Mouse (Mus musculus) myocyte (in vitro differentiated cells): ENCODE results near the gene Atg16l1. TPM values are rescaled to one million over a fixed set of nuclear protein-coding genes. Genes with fewer than 3 reads are reported as not detected.

Experiments used
- H3K27me3 ChIP-seq: one replicate; pipeline ENCODE4 v1.6.1; 2011; ENCODE audit not compliant: control insufficient read depth, insufficient read depth, insufficient read length
- H3K36me3 ChIP-seq: one replicate; pipeline ENCODE4 v1.6.1; 2011; ENCODE audit not compliant: control insufficient read depth, insufficient read depth
- H3K4me2 ChIP-seq: one replicate; pipeline ENCODE4 v1.6.1; 2011; ENCODE audit warnings: low read depth, control low read depth
- H3K4me3 ChIP-seq: one replicate; pipeline ENCODE4 v1.5.1; 2011; ENCODE audit warnings: mild to moderate bottlenecking, control low read depth, moderate library complexity
- H3K79me2 ChIP-seq: one replicate; pipeline ENCODE4 v1.6.1; 2011; ENCODE audit not compliant: control insufficient read depth, insufficient read depth
- H3ac ChIP-seq: one replicate; pipeline ENCODE4 v1.6.1; 2011; ENCODE audit not compliant: control insufficient read depth, insufficient read length
- CEBPB ChIP-seq: IDR thresholded peaks from 2 replicates; pipeline ENCODE4 v1.6.1; 2011; ENCODE audit warnings: mild to moderate bottlenecking, moderate library complexity; ENCODE audit not compliant: poor library complexity, insufficient read depth, severe bottlenecking
- E2F4 ChIP-seq: IDR thresholded peaks from one replicate; pipeline ENCODE4 v1.6.1; 2011; ENCODE audit warnings: mild to moderate bottlenecking, control low read depth, moderate library complexity; ENCODE audit not compliant: insufficient read depth
- MAX ChIP-seq: IDR thresholded peaks from one replicate; pipeline ENCODE4 v1.6.1; 2011; ENCODE audit warnings: low read depth, mild to moderate bottlenecking, control low read depth
- MYOD1 ChIP-seq, 3 experiments: IDR thresholded peaks; one replicate each; pipeline ENCODE4 v1.6.1; 2011; ENCODE audit warnings: control low read depth in 2 of 3, low read depth in 2 of 3, mild to moderate bottlenecking in 2 of 3, moderate library complexity in 1 of 3; ENCODE audit not compliant: insufficient read length in 2 of 3, control insufficient read depth in 1 of 3
- MYOG ChIP-seq, 3 experiments: IDR thresholded peaks; one replicate each; pipeline ENCODE4 v1.6.1; 2011; ENCODE audit warnings: control low read depth in 2 of 3, low read depth in 2 of 3, mild to moderate bottlenecking in 2 of 3; ENCODE audit not compliant: insufficient read length in 2 of 3, control insufficient read depth in 1 of 3, insufficient read depth in 1 of 3
- POLR2A ChIP-seq: IDR thresholded peaks from one replicate; pipeline ENCODE4 v1.6.1; 2011; ENCODE audit warnings: low read depth, mild to moderate bottlenecking, control low read depth, moderate library complexity; ENCODE audit not compliant: insufficient read length
- POLR2AphosphoS2 ChIP-seq: IDR thresholded peaks from one replicate; pipeline ENCODE4 v1.6.1; 2011; ENCODE audit warnings: low read depth, control low read depth; ENCODE audit not compliant: insufficient read length
- REST ChIP-seq: IDR thresholded peaks from one replicate; pipeline ENCODE4 v1.6.1; 2011; ENCODE audit warnings: mild to moderate bottlenecking, control low read depth, moderate library complexity; ENCODE audit not compliant: insufficient read depth, insufficient read length
- SRF ChIP-seq: IDR thresholded peaks from one replicate; pipeline ENCODE4 v1.6.1; 2011; ENCODE audit warnings: low read depth; ENCODE audit not compliant: control insufficient read depth, insufficient read length
- TCF12 ChIP-seq: IDR thresholded peaks from one replicate; pipeline ENCODE4 v1.6.1; 2011; ENCODE audit warnings: mild to moderate bottlenecking, control low read depth; ENCODE audit not compliant: poor library complexity, insufficient read depth, severe bottlenecking
- TCF3 ChIP-seq: IDR thresholded peaks from one replicate; pipeline ENCODE4 v1.6.1; 2011; ENCODE audit warnings: low read depth, control low read depth; ENCODE audit not compliant: insufficient read length
- USF1 ChIP-seq: IDR thresholded peaks from one replicate; pipeline ENCODE4 v1.6.1; 2011; ENCODE audit warnings: low read depth, mild to moderate bottlenecking, control low read depth, moderate library complexity
- polyA plus RNA-seq: library from polyadenylated mRNA; unstranded; fragments of >200 nt; fragmentation: generic; extraction: Trizol; gene quantifications from one replicate; pipeline ENCODE4 v1.2.1, GENCODE M21; 2012; ENCODE audit warnings: missing spikeins

Gene Atg16l1
- polyA plus RNA-seq, 1 experiment = 21.8 TPM

- Histone ChIP-seq H3K79me2 (no peaks in the 10 kb centered on the region), H3K4me3 (no peak overlapping the region), H3ac (no peak overlapping the region), H3K36me3 (no peaks in the 10 kb centered on the region), H3K27me3 (no peaks in the 10 kb centered on the region), H3K4me2 (no peak overlapping the region)
- TF ChIP-seq POLR2A = no peak
- no peak for TF ChIP-seq MYOG (IDR thresholded peaks at IDR 0.05; ENCODE audit: control insufficient read depth in 1 of 3, insufficient read depth in 1 of 3, insufficient read length in 2 of 3, low read depth in 2 of 3)
- no peak for TF ChIP-seq USF1
- TF ChIP-seq TCF12 = no peak
- no peak for TF ChIP-seq CEBPB
- no peak for TF ChIP-seq MYOD1 (IDR thresholded peaks at IDR 0.05; ENCODE audit: control insufficient read depth in 1 of 3, insufficient read length in 2 of 3, low read depth in 2 of 3)
- no peak for TF ChIP-seq MAX
- no peak for TF ChIP-seq SRF
- TF ChIP-seq REST = no peak
- TF ChIP-seq POLR2AphosphoS2 = no peak
- no peak for TF ChIP-seq TCF3
- no peak for TF ChIP-seq E2F4
These were observed 43.6 kb upstream of the Atg16l1 start for GRCm38 (mm10) chr1:87711938-87712613.

GRCm38 (mm10) chr1:87712614-87712971 lies 43.1 kb upstream of the Atg16l1 start:
- Histone ChIP-seq H3K36me3 (no peaks in the 10 kb centered on the region), H3K4me2 (no peak overlapping the region), H3ac (no peak overlapping the region), H3K79me2 (no peaks in the 10 kb centered on the region), H3K4me3 (no peak overlapping the region), H3K27me3 (no peaks in the 10 kb centered on the region)
- TF ChIP-seq POLR2AphosphoS2 = no peak
- no peak for TF ChIP-seq REST
- TF ChIP-seq SRF = no peak
- no peak for TF ChIP-seq MAX
- TF ChIP-seq TCF3 = no peak
- no peak for TF ChIP-seq USF1

GRCm38 (mm10) chr1:87721382-87721781 lies 34.3 kb upstream of the Atg16l1 start:
- Histone ChIP-seq H3K79me2 (no peaks in the 10 kb centered on the region), H3K4me2 (peak overlapping the region; percentile 46), H3ac (no peak overlapping the region), H3K36me3 (no peaks in the 10 kb centered on the region), H3K27me3 (peaks cover 5% of the 10 kb centered on the region), H3K4me3 (no peak overlapping the region)
- TF ChIP-seq USF1 (no peak), SRF (no peak), TCF12 (no peak), MYOG (IDR thresholded peaks at IDR 0.05; ENCODE audit: control insufficient read depth in 1 of 3, insufficient read depth in 1 of 3, insufficient read length in 2 of 3, low read depth in 2 of 3) (no peak), MAX (no peak), CEBPB (no peak), POLR2A (no peak), TCF3 (no peak), POLR2AphosphoS2 (no peak), E2F4 (no peak), MYOD1 (IDR thresholded peaks at IDR 0.05; ENCODE audit: control insufficient read depth in 1 of 3, insufficient read length in 2 of 3, low read depth in 2 of 3) (no peak), REST (no peak)

DNA sequence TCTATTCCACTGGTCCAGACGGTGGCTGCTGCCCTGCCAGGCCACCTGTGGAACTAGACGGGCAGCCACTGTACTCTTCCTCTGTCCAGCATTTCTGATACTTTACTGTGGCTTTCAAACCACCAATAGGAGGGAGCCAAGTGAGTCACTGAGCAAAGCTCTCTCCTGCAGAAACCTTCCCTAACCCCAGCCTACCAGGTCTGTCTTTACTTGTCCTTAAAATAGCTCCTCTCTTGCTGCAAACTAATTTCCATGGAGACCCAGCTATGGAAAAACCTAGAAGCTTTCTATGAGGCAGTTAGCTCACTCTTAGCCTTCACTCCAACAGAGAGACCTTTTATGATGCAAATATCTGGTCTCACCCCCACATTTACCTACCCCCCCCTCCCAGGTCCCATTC lies 33.6 kb upstream of the Atg16l1 start:
- Histone ChIP-seq H3K36me3 (no peaks in the 10 kb centered on the region), H3K79me2 (no peaks in the 10 kb centered on the region), H3K27me3 (peaks cover 5% of the 10 kb centered on the region), H3ac (no peak overlapping the region), H3K4me3 (no peak overlapping the region), H3K4me2 (peak overlapping the region; percentile 46)
- TF ChIP-seq MYOD1 (IDR thresholded peaks at IDR 0.05; ENCODE audit: control insufficient read depth in 1 of 3, insufficient read length in 2 of 3, low read depth in 2 of 3) = no peak
- no peak for TF ChIP-seq SRF
- no peak for TF ChIP-seq USF1
- no peak for TF ChIP-seq POLR2A
- TF ChIP-seq TCF3 = no peak
- no peak for TF ChIP-seq MYOG (IDR thresholded peaks at IDR 0.05; ENCODE audit: control insufficient read depth in 1 of 3, insufficient read depth in 1 of 3, insufficient read length in 2 of 3, low read depth in 2 of 3)
- no peak for TF ChIP-seq REST
- no peak for TF ChIP-seq TCF12
- TF ChIP-seq CEBPB = no peak
- TF ChIP-seq POLR2AphosphoS2 = no peak
- no peak for TF ChIP-seq MAX
- no peak for TF ChIP-seq E2F4

DNA sequence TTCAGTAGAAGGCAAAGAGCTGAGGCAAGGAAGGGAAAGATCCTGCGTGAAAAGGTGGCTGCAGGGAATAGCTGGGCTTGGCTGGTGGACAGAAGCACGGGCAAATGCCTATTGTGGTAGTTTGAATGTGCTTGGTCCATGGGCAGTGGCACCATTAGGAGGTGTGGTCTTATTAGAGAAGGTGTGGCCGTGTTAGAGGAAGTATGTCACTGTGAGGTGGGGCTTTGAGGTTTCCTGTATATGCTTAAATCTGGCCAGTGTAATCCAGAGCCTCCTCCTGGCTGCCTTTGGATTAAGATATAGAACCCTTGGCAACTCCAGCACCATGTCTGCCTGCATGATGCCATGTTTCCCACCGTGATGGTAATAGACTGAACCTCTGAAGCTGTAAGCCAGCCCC lies 32.3 kb upstream of the Atg16l1 start:
- Histone ChIP-seq H3K27me3 (no peaks in the 10 kb centered on the region), H3K36me3 (no peaks in the 10 kb centered on the region), H3K4me3 (no peak overlapping the region), H3ac (no peak overlapping the region), H3K79me2 (no peaks in the 10 kb centered on the region), H3K4me2 (no peak overlapping the region)
- TF ChIP-seq SRF (no peak), MYOD1 (IDR thresholded peaks at IDR 0.05; ENCODE audit: control insufficient read depth in 1 of 3, insufficient read length in 2 of 3, low read depth in 2 of 3) (no peak), TCF12 (no peak), MAX (no peak), CEBPB (no peak), USF1 (no peak), MYOG (IDR thresholded peaks at IDR 0.05; ENCODE audit: control insufficient read depth in 1 of 3, insufficient read depth in 1 of 3, insufficient read length in 2 of 3, low read depth in 2 of 3) (no peak), E2F4 (no peak), TCF3 (no peak), POLR2AphosphoS2 (no peak), REST (no peak), POLR2A (no peak)
